Mouse (Mus musculus) CH12.LX (cell line): Measurements from ENCODE around the gene Pygl. TPM values are rescaled to one million over a fixed set of nuclear protein-coding genes. Genes with fewer than 3 reads are reported as not detected.

Experiments used
- DNase-seq: peaks from one replicate; pipeline ENCODE4 v3.0.0-alpha.2; 2013; ENCODE audit errors: extremely low read depth
- H3K27ac ChIP-seq: 2 replicates; pipeline ENCODE4 v1.5.1; 2012; ENCODE audit warnings: low read depth, mild to moderate bottlenecking, control low read depth, moderate library complexity; ENCODE audit not compliant: insufficient read depth
- H3K27me3 ChIP-seq: replicated peaks from 2 replicates; pipeline ENCODE3; 2012; ENCODE audit warnings: inconsistent platforms
- H3K36me3 ChIP-seq, 2 experiments: replicated peaks in 1 of 2; 2 replicates each; pipeline versions ENCODE3 to v1.6.1; 2012; ENCODE audit warnings: inconsistent platforms in 1 of 2, low read length in 1 of 2, mild to moderate bottlenecking in 1 of 2, mixed read lengths in 1 of 2, moderate library complexity in 1 of 2; ENCODE audit not compliant: control insufficient read depth in 1 of 2, insufficient read depth in 1 of 2
- H3K4me1 ChIP-seq, 2 experiments: 2 replicates each; pipeline ENCODE4 v1.6.1; 2012; ENCODE audit warnings: inconsistent platforms in 1 of 2, moderate library complexity in 1 of 2; ENCODE audit not compliant: insufficient read depth in 2 of 2, control insufficient read depth in 1 of 2
- H3K4me2 ChIP-seq: 2 replicates; pipeline ENCODE4 v1.6.1; 2012; ENCODE audit warnings: low read depth, mild to moderate bottlenecking, control low read depth; ENCODE audit not compliant: poor library complexity, insufficient read depth, severe bottlenecking
- H3K4me3 ChIP-seq, 3 experiments: fragments of 150-350 bp in 1 of 3; sonication (generic) in 1 of 3; replicated peaks in 1 of 3; 2 replicates each; pipeline versions ENCODE3 to v1.5.1; 2011 to 2012; ENCODE audit warnings: low read depth in 2 of 3, low read length in 2 of 3, mild to moderate bottlenecking in 2 of 3, moderate library complexity in 2 of 3, control low read depth in 1 of 3, improper control_type of control experiment in 1 of 3, inconsistent platforms in 1 of 3, mixed read lengths in 1 of 3; ENCODE audit not compliant: poor library complexity in 1 of 3
- H3K79me2 ChIP-seq: replicated peaks from 2 replicates; pipeline ENCODE4 v1.6.1; 2012; ENCODE audit warnings: mild to moderate bottlenecking, moderate library complexity; ENCODE audit not compliant: control insufficient read depth, poor library complexity, insufficient read depth, severe bottlenecking; ENCODE audit errors: extremely low read depth
- H3K9ac ChIP-seq: 2 replicates; pipeline ENCODE4 v1.6.1; 2012; ENCODE audit warnings: low read depth, mild to moderate bottlenecking, control low read depth, moderate library complexity; ENCODE audit not compliant: insufficient read depth
- H3K9me3 ChIP-seq: replicated peaks from 2 replicates; pipeline ENCODE3; 2012; ENCODE audit warnings: low read length, inconsistent platforms, mixed read lengths
- CHD1 ChIP-seq: IDR thresholded peaks from 2 replicates; pipeline ENCODE4 v1.6.1; 2012; ENCODE audit warnings: low read depth, low read length, improper control_type of control experiment, inconsistent platforms
- ELF1 ChIP-seq: IDR thresholded peaks from 2 replicates; pipeline ENCODE4 v1.6.1; 2014; ENCODE audit warnings: low read depth, mild to moderate bottlenecking, inconsistent platforms, low read length, improper control_type of control experiment
- EP300 ChIP-seq: IDR thresholded peaks from 2 replicates; pipeline ENCODE4 v1.6.1; 2011; ENCODE audit warnings: low read length, improper control_type of control experiment
- ETS1 ChIP-seq: conservative IDR thresholded peaks from 2 replicates; pipeline ENCODE4 v1.6.1; 2012; ENCODE audit warnings: low read depth, mild to moderate bottlenecking, inconsistent platforms, low read length, improper control_type of control experiment, moderate library complexity
- JUND ChIP-seq: conservative IDR thresholded peaks from 2 replicates; pipeline ENCODE4 v1.6.1; 2011; ENCODE audit warnings: low read depth, low read length, improper control_type of control experiment
- MAFK ChIP-seq: IDR thresholded peaks from 2 replicates; pipeline ENCODE4 v1.6.1; 2011; ENCODE audit warnings: low read length, improper control_type of control experiment; ENCODE audit not compliant: insufficient replicate concordance
- MAZ ChIP-seq: IDR thresholded peaks from 2 replicates; pipeline ENCODE4 v1.6.1; 2012; ENCODE audit warnings: low read depth, mild to moderate bottlenecking, inconsistent platforms, low read length, improper control_type of control experiment, moderate library complexity
- MEF2A ChIP-seq: IDR thresholded peaks from 2 replicates; pipeline ENCODE4 v1.6.1; 2014; ENCODE audit warnings: low read depth, mild to moderate bottlenecking, inconsistent platforms, low read length, improper control_type of control experiment, borderline replicate concordance
- MYC ChIP-seq: IDR thresholded peaks from 2 replicates; pipeline ENCODE4 v1.6.1; 2011; ENCODE audit warnings: low read depth, mild to moderate bottlenecking, improper control_type of control experiment, low read length
- NELFE ChIP-seq: IDR thresholded peaks from 2 replicates; pipeline ENCODE4 v1.6.1; 2011; ENCODE audit warnings: low read depth, low read length, improper control_type of control experiment
- NRF1 ChIP-seq: IDR thresholded peaks from 2 replicates; pipeline ENCODE4 v1.6.1; 2014; ENCODE audit warnings: low read depth, mild to moderate bottlenecking, inconsistent platforms, low read length, improper control_type of control experiment, moderate library complexity
- PAX5 ChIP-seq: IDR thresholded peaks from 2 replicates; pipeline ENCODE4 v1.6.1; 2012; ENCODE audit warnings: low read length, inconsistent platforms, mixed read lengths
- POLR2A ChIP-seq: IDR thresholded peaks from 2 replicates; pipeline ENCODE4 v1.6.1; 2011; ENCODE audit warnings: low read depth, mild to moderate bottlenecking, improper control_type of control experiment, low read length
- POLR2AphosphoS2 ChIP-seq: IDR thresholded peaks from 2 replicates; pipeline ENCODE4 v1.6.1; 2011; ENCODE audit warnings: low read depth, low read length, improper control_type of control experiment
- RAD21 ChIP-seq: IDR thresholded peaks from 2 replicates; pipeline ENCODE4 v1.6.1; 2011; ENCODE audit warnings: low read depth, mild to moderate bottlenecking, low read length, improper control_type of control experiment, moderate library complexity
- RCOR1 ChIP-seq: conservative IDR thresholded peaks from 2 replicates; pipeline ENCODE4 v1.6.1; 2012; ENCODE audit warnings: low read depth, mild to moderate bottlenecking, inconsistent platforms, low read length, improper control_type of control experiment
- SIN3A ChIP-seq: IDR thresholded peaks from 2 replicates; pipeline ENCODE4 v1.6.1; 2012; ENCODE audit warnings: low read length, improper control_type of control experiment, inconsistent platforms
- TCF12 ChIP-seq: IDR thresholded peaks from 2 replicates; pipeline ENCODE4 v1.6.1; 2014; ENCODE audit warnings: low read depth, mild to moderate bottlenecking, inconsistent platforms, low read length, improper control_type of control experiment
- UBTF ChIP-seq: IDR thresholded peaks from 2 replicates; pipeline ENCODE4 v1.6.1; 2012; ENCODE audit warnings: low read depth, mild to moderate bottlenecking, inconsistent platforms, low read length, improper control_type of control experiment, moderate library complexity
- USF2 ChIP-seq: conservative IDR thresholded peaks from 2 replicates; pipeline ENCODE4 v1.6.1; 2011; ENCODE audit warnings: low read depth, low read length, improper control_type of control experiment
- ZC3H11A ChIP-seq: IDR thresholded peaks from 2 replicates; pipeline ENCODE4 v1.6.1; 2012; ENCODE audit warnings: low read depth, mild to moderate bottlenecking, inconsistent platforms, low read length, improper control_type of control experiment
- ZMIZ1 ChIP-seq: IDR thresholded peaks from 2 replicates; pipeline ENCODE4 v1.6.1; 2012; ENCODE audit warnings: low read depth, mild to moderate bottlenecking, inconsistent platforms, low read length, improper control_type of control experiment
- dilution Hi-C: fragments of 300-500 bp; cut with MboI; formaldehyde crosslinking; loops from 2 replicates; pipeline ENCODE4 v1.14.3; 2020; ENCODE audit warnings: low sequenced_read_pairs; ENCODE audit not compliant: extremely low pct_unique_long_range_greater_than_20kb, extremely low pct_ligation_motif_present
- in situ Hi-C: fragments of 300-500 bp; cut with MboI; formaldehyde crosslinking; loops from 3 replicates; pipeline ENCODE4 v1.14.3; 2019; ENCODE audit warnings: low sequenced_read_pairs, low pct_ligation_motif_present, low pct_unique_long_range_greater_than_20kb, mixed read lengths
- polyA plus RNA-seq: library from polyadenylated mRNA; unstranded; fragments of >175 nt; gene quantifications from 2 replicates; pipeline ENCODE4 v1.2.1, GENCODE M21; 2012; ENCODE audit warnings: low read depth; ENCODE audit not compliant: insufficient read length
- total RNA-seq, 2 experiments: library from RNA; depleted of rRNA; stranded (reverse); fragments of 300-350 nt in 1 of 2; fragments of >200 nt in 1 of 2; gene quantifications; 2 replicates each; pipeline ENCODE4 v1.2.3; 2012 to 2014

Gene Pygl
- total and polyA plus RNA-seq, 3 experiments, result 1.1 to 8.5 (median 3.1) TPM

- in situ Hi-C loops, result loop anchor here (25.0 kb wide), 1 partner anchor 680 kb away; no protein-coding TSS in a partner anchor
- H3K4me1 ChIP-seq, result peaks cover 0 to 5% of the 10 kb centered on the region in 2 experiments; a peak in 1 of 4 replicates
- dilution Hi-C loops, result no loop called here
- TF ChIP-seq ZMIZ1, result no peak
- TF ChIP-seq ZC3H11A, result no peak
- TF ChIP-seq SIN3A, result no peak
- TF ChIP-seq NELFE, result no peak
- no peak for TF ChIP-seq MYC
- no peak for TF ChIP-seq ETS1
- no peak for TF ChIP-seq MAFK
- TF ChIP-seq TCF12, result no peak
- TF ChIP-seq USF2, result no peak
- no peak for TF ChIP-seq EP300
- TF ChIP-seq JUND, result no peak
- no peak for TF ChIP-seq NRF1
- TF ChIP-seq POLR2A, result no peak
- TF ChIP-seq, all 38 proteins: peak for 0
- Histone ChIP-seq H3K79me2 (no peaks in the 10 kb centered on the region), H3K27ac (no peak overlapping the region), H3K27me3 (no peaks in the 10 kb centered on the region), H3K9me3 (no peaks in the 10 kb centered on the region), H3K9ac (no peak overlapping the region), H3K36me3 (no peaks in the 10 kb centered on the region), H3K4me2 (no peak overlapping the region), H3K4me3 (no peak overlapping the region)
- no peak for DNase-seq
These were observed 794 bp upstream of the Pygl start for GRCm38 (mm10) chr12:70232020-70232544.

GRCm38 (mm10) chr12:70228155-70228554 is 3.1 kb downstream of the Pygl start:
- Histone ChIP-seq H3K4me3 (no peak overlapping the region), H3K27me3 (no peaks in the 10 kb centered on the region), H3K79me2 (no peaks in the 10 kb centered on the region), H3K4me1 (peaks cover 0 to 5% of the 10 kb centered on the region in 2 experiments; a peak in 1 of 4 replicates), H3K36me3 (no peaks in the 10 kb centered on the region), H3K4me2 (no peak overlapping the region), H3K27ac (no peak overlapping the region), H3K9ac (no peak overlapping the region), H3K9me3 (no peaks in the 10 kb centered on the region)
- dilution Hi-C loops (no loop called here), in situ Hi-C loops (loop anchor here (25.0 kb wide), 1 partner anchor 684 kb away; no protein-coding TSS in a partner anchor)
- DNase-seq, result no peak
- TF ChIP-seq MYC (no peak), UBTF (no peak), ZC3H11A (no peak), CHD1 (no peak), ETS1 (no peak), USF2 (no peak), ELF1 (no peak), PAX5 (no peak), MAZ (no peak), RAD21 (no peak), TCF12 (no peak), MAFK (no peak), NELFE (no peak), POLR2AphosphoS2 (no peak), RCOR1 (no peak), MEF2A (no peak)
